Mouse (Mus musculus) embryonic fibroblast, embryonic 13.5 days (primary cell): ENCODE measurements at regions not wholly inside any gene's neighbourhood (a gene's known extent, or its start where the extent isn't known, plus 50 kb on each side); places are given as distances from the start of the nearest gene placed in this dataset.

Experiments used
- CTCF ChIP-seq: IDR thresholded peaks from 2 replicates; pipeline ENCODE4 v1.5.1; 2011; ENCODE audit warnings: mild to moderate bottlenecking, control low read depth, low read length, moderate library complexity, borderline replicate concordance; ENCODE audit not compliant: insufficient read depth
- POLR2A ChIP-seq: IDR thresholded peaks from 2 replicates; pipeline ENCODE4 v1.6.1; 2011; ENCODE audit warnings: low read depth, mild to moderate bottlenecking, control low read depth, low read length, moderate library complexity

DNA sequence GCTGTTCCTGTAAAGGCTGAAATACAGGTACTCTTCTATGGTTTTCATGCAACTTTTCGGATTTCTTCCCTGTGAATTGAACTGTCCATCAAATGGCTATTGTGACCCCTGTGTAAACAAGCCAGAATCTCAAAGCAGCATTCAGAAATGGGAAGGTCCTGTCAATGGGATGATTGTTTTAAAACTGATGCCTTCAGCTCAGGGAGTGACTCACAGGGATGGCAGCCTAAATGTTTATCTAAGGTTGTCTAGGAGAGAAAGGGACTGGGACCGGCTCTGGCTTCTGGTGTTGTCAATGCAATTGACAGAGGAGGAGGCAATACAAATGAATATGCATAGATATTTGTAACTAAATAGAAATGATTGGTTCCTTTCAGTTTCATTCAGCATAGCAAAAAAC is 421.3 kb downstream of the Epha4 start:
- TF ChIP-seq CTCF: no peak
- no peak for TF ChIP-seq POLR2A
